Mouse (Mus musculus) cerebellum, adult (tissue): ENCODE measurements at regions not wholly inside any gene's neighbourhood (a gene's known extent, or its start where the extent isn't known, plus 50 kb on each side); places are given as distances from the start of the nearest gene placed in this dataset.
A peak's percentile ranks its signal among the peaks of the same experiment; 100 is the strongest.

Experiments used
- ATAC-seq: cut with Nextera tagmentation; 2 replicates; pipeline ENCODE4 v1.9.2; 2017; ENCODE audit warnings: mild to moderate bottlenecking, moderate library complexity, mixed read lengths; ENCODE audit not compliant: insufficient number of reproducible peaks, low FRiP score, low TSS enrichment

GRCm38 (mm10) chr10:98257980-98258707 is 531.6 kb upstream of the C030005K15Rik start:
- ATAC-seq: no peak

GRCm38 (mm10) chr10:98259283-98259682 is 532.7 kb upstream of the C030005K15Rik start:
- ATAC-seq: no peak

- ATAC-seq: no peak
These were observed 542.0 kb upstream of the C030005K15Rik start for GRCm38 (mm10) chr10:98268511-98268910.

- ATAC-seq: no peak
These were observed 565.1 kb upstream of the C030005K15Rik start for GRCm38 (mm10) chr10:98291617-98292016.

GRCm38 (mm10) chr10:98292140-98292539 is 565.6 kb upstream of the C030005K15Rik start:
- ATAC-seq: no peak

GRCm38 (mm10) chr10:98305667-98306066 is 579.1 kb upstream of the C030005K15Rik start:
- ATAC-seq: no peak

- ATAC-seq: no peak
These were observed 583.1 kb upstream of the C030005K15Rik start for GRCm38 (mm10) chr10:98309667-98310066.

GRCm38 (mm10) chr10:98311403-98311802 is 584.8 kb upstream of the C030005K15Rik start:
- ATAC-seq: no peak

GRCm38 (mm10) chr10:98318416-98318815 is 591.9 kb upstream of the C030005K15Rik start:
- no peak for ATAC-seq

- no peak for ATAC-seq
These were observed 590.4 kb upstream of the Atp2b1 start for GRCm38 (mm10) chr10:98323846-98324245.

GRCm38 (mm10) chr10:98324591-98324990 is 589.6 kb upstream of the Atp2b1 start:
- no peak for ATAC-seq

GRCm38 (mm10) chr10:98325720-98326119 is 588.5 kb upstream of the Atp2b1 start:
- no peak for ATAC-seq

- 0 out of 2 replicates have a peak, but pooled peaks have one; percentile 27 for ATAC-seq
These were observed 581.5 kb upstream of the Atp2b1 start for GRCm38 (mm10) chr10:98332682-98333081.

GRCm38 (mm10) chr10:98333411-98334067 is 580.7 kb upstream of the Atp2b1 start:
- ATAC-seq: peak; percentile 99

- no peak for ATAC-seq
These were observed 570.4 kb upstream of the Atp2b1 start for GRCm38 (mm10) chr10:98343827-98344226.

- ATAC-seq: peak; percentile 78; the same call in 1 of the 2 replicates
These were observed 564.7 kb upstream of the Atp2b1 start for GRCm38 (mm10) chr10:98349466-98349865.

GRCm38 (mm10) chr10:98350318-98350926 is 563.8 kb upstream of the Atp2b1 start:
- no peak for ATAC-seq

GRCm38 (mm10) chr10:98352061-98352460 is 562.1 kb upstream of the Atp2b1 start:
- no peak for ATAC-seq

GRCm38 (mm10) chr10:98354486-98354885 is 559.7 kb upstream of the Atp2b1 start:
- no peak for ATAC-seq

- ATAC-seq: no peak
These were observed 549.6 kb upstream of the Atp2b1 start for GRCm38 (mm10) chr10:98364604-98365003.

- no peak for ATAC-seq
These were observed 541.6 kb upstream of the Atp2b1 start for GRCm38 (mm10) chr10:98372561-98372960.
